Mouse (Mus musculus): ENCODE measurements around the gene Actn4.

The Actn4 gene

GRCm38 (mm10) chr7:28924802-28925201, 37.3 kb downstream of the Actn4 start:
- no peak for DNase-seq (ENCODE audit: low read depth, low spot score)

- no peak for DNase-seq (ENCODE audit: low read depth, low spot score)
Observed at GRCm38 (mm10) chr7:28923865-28924291, 38.3 kb downstream of the Actn4 start.

GRCm38 (mm10) chr7:28922606-28923005, 39.5 kb downstream of the Actn4 start:
- no peak for DNase-seq (ENCODE audit: low read depth, low spot score)

GRCm38 (mm10) chr7:28921722-28922465, 40.2 kb downstream of the Actn4 start:
- no peak for DNase-seq (ENCODE audit: low read depth, low spot score)

GRCm38 (mm10) chr7:28921178-28921577, 41.0 kb downstream of the Actn4 start:
- no peak for DNase-seq (ENCODE audit: low read depth, low spot score)

GRCm38 (mm10) chr7:28919815-28920214, 42.3 kb downstream of the Actn4 start:
- DNase-seq (ENCODE audit: low read depth, low spot score): peak; percentile 16

- no peak for DNase-seq (ENCODE audit: low read depth, low spot score)
Observed at GRCm38 (mm10) chr7:28918540-28918939, 43.6 kb downstream of the Actn4 start.

GRCm38 (mm10) chr7:28917503-28918426, 44.4 kb downstream of the Actn4 start:
- no peak for DNase-seq (ENCODE audit: low read depth, low spot score)

GRCm38 (mm10) chr7:28916491-28916890, 45.6 kb downstream of the Actn4 start:
- no peak for DNase-seq (ENCODE audit: low read depth, low spot score)

- DNase-seq (ENCODE audit: low read depth, low spot score): no peak
Observed at GRCm38 (mm10) chr7:28913171-28913570, 49.0 kb downstream of the Actn4 start.

GRCm38 (mm10) chr7:28911632-28912031, 50.5 kb downstream of the Actn4 start:
- DNase-seq (ENCODE audit: low read depth, low spot score): no peak

- DNase-seq (ENCODE audit: low read depth, low spot score): no peak
Observed at GRCm38 (mm10) chr7:28907195-28907594, 54.9 kb downstream of the Actn4 start.

GRCm38 (mm10) chr7:28903778-28904177, 58.4 kb downstream of the Actn4 start:
- no peak for DNase-seq (ENCODE audit: low read depth, low spot score)

GRCm38 (mm10) chr7:28902809-28903208, 59.3 kb downstream of the Actn4 start:
- no peak for DNase-seq (ENCODE audit: low read depth, low spot score)

- no peak for DNase-seq (ENCODE audit: low read depth, low spot score)
Observed at GRCm38 (mm10) chr7:28902180-28902579, 60.0 kb downstream of the Actn4 start.

- DNase-seq (ENCODE audit: low read depth, low spot score): no peak
Observed at GRCm38 (mm10) chr7:28901311-28902125, 60.6 kb downstream of the Actn4 start.

GRCm38 (mm10) chr7:28899972-28900371, 62.2 kb downstream of the Actn4 start:
- DNase-seq (ENCODE audit: low read depth, low spot score): no peak

- no peak for DNase-seq (ENCODE audit: low read depth, low spot score)
Observed at GRCm38 (mm10) chr7:28897661-28898060, 64.5 kb downstream of the Actn4 start.

GRCm38 (mm10) chr7:28894942-28895341, 67.2 kb downstream of the Actn4 start:
- no peak for DNase-seq (ENCODE audit: low read depth, low spot score)

GRCm38 (mm10) chr7:28893643-28894265, 68.4 kb downstream of the Actn4 start:
- DNase-seq (ENCODE audit: low read depth, low spot score): peak; percentile 33

GRCm38 (mm10) chr7:28892601-28893000, 69.5 kb downstream of the Actn4 start:
- no peak for DNase-seq (ENCODE audit: low read depth, low spot score)
